Mouse (Mus musculus): ENCODE results near the gene Znrf4. TPM values are rescaled to one million over a fixed set of nuclear protein-coding genes. Genes with fewer than 3 reads are reported as not detected.

The Znrf4 gene
- polyA plus RNA-seq (2012; rRNA removed): 0.05 TPM in 1 of 2 replicates, not detected in the other

DNA sequence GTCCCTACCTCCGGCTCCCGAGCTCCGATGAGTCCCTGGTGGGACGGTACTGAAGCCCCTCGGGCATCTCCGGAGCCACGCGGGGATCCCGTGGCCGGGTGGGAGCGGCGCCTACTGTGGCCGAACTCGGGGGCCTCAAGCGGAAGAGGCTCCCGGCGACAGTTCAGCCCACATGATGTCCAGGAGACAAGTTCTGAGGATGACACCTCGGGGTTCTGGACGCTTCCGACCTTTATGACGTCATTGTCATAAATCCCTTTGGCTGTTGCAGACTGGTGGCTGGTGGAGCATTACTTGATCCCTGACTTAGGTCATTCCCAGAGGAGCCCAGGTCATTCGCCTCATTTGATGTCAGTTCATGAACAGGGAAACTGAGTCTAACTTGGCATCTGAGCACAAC, at the start of gene Znrf4:
Znrf4 (minus strand) TSS at position 122 of the 400 bp plus-strand sequence.
- DNase-seq (ENCODE audit: low read depth): no peak
- no peak for TF ChIP-seq POLR2A (IDR thresholded peaks at IDR 0.05; ENCODE audit: borderline replicate concordance, extremely low read depth, insufficient read depth, insufficient read length, poor library complexity, severe bottlenecking)
- no peak for TF ChIP-seq CTCF (IDR thresholded peaks at IDR 0.05; ENCODE audit: borderline replicate concordance, extremely low read depth, insufficient read depth, insufficient read length)

DNA sequence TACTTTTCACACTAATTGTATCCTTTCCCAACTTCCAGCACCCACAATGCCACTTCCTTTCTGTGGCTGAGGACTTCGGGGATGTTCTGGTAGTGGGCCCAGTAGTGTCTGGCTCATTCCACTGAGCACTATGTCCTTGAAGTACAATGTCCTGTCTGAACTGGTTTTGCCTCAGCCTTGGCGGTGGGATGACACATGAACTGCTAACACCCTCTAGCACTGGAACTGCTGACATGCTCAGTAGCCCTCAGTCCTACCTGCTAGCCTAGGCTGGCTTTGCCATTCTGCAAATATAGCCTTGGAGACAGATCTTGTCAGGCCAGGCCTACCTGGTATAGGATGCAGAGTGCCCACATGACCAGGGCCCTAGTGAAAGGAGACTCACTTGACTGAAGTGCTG, 49.6 kb upstream of the Znrf4 start:
- no peak for DNase-seq (ENCODE audit: low read depth)
- TF ChIP-seq CTCF (IDR thresholded peaks at IDR 0.05; ENCODE audit: borderline replicate concordance, extremely low read depth, insufficient read depth, insufficient read length): no peak
- TF ChIP-seq POLR2A (IDR thresholded peaks at IDR 0.05; ENCODE audit: borderline replicate concordance, extremely low read depth, insufficient read depth, insufficient read length, poor library complexity, severe bottlenecking): no peak

GRCm38 (mm10) chr17:56560131-56560530, 47.9 kb upstream of the Znrf4 start:
- TF ChIP-seq POLR2A (IDR thresholded peaks at IDR 0.05; ENCODE audit: borderline replicate concordance, extremely low read depth, insufficient read depth, insufficient read length, poor library complexity, severe bottlenecking): no peak
- TF ChIP-seq CTCF (IDR thresholded peaks at IDR 0.05; ENCODE audit: borderline replicate concordance, extremely low read depth, insufficient read depth, insufficient read length): no peak
- DNase-seq (ENCODE audit: low read depth): no peak

DNA sequence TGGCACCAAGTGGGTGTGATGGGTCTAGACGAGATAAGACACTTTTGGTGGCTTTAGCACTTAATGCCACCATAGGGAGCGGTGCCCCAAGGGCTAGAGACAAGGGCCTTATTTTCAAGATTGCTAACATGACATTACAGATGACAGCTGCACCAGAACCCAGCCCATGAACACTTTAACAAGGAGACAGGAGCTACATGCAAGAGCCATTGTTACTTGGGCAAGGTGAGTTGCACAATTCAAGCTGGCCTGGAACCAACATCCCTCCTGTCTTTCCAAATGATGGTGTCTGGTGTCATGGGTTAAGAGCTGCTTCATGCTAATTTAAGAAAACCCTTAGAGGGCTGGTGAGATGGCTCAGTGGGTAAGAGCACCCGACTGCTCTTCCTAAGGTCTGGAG, 47.2 kb upstream of the Znrf4 start:
- TF ChIP-seq POLR2A (IDR thresholded peaks at IDR 0.05; ENCODE audit: borderline replicate concordance, extremely low read depth, insufficient read depth, insufficient read length, poor library complexity, severe bottlenecking): no peak
- TF ChIP-seq CTCF (IDR thresholded peaks at IDR 0.05; ENCODE audit: borderline replicate concordance, extremely low read depth, insufficient read depth, insufficient read length): no peak
- no peak for DNase-seq (ENCODE audit: low read depth)

GRCm38 (mm10) chr17:56558448-56558847, 46.2 kb upstream of the Znrf4 start:
- TF ChIP-seq CTCF (IDR thresholded peaks at IDR 0.05; ENCODE audit: borderline replicate concordance, extremely low read depth, insufficient read depth, insufficient read length): peak; percentile 93
- no peak for TF ChIP-seq POLR2A (IDR thresholded peaks at IDR 0.05; ENCODE audit: borderline replicate concordance, extremely low read depth, insufficient read depth, insufficient read length, poor library complexity, severe bottlenecking)

GRCm38 (mm10) chr17:56554122-56554551, 41.9 kb upstream of the Znrf4 start, which contains the start of gene Gm20219:
Gene Gm20219, minus strand, starts transcription at chr17:56554387.
- no peak for TF ChIP-seq CTCF (IDR thresholded peaks at IDR 0.05; ENCODE audit: borderline replicate concordance, extremely low read depth, insufficient read depth, insufficient read length)
- no peak for TF ChIP-seq POLR2A (IDR thresholded peaks at IDR 0.05; ENCODE audit: borderline replicate concordance, extremely low read depth, insufficient read depth, insufficient read length, poor library complexity, severe bottlenecking)
- no peak for DNase-seq (ENCODE audit: low read depth)

More at GRCm38 (mm10) chr17:56558448-56558847, 46.2 kb upstream of the Znrf4 start:
- DNase-seq (ENCODE audit: low read depth): peak; percentile 83

GRCm38 (mm10) chr17:56552781-56553363, 40.6 kb upstream of the Znrf4 start:
- TF ChIP-seq CTCF (IDR thresholded peaks at IDR 0.05; ENCODE audit: borderline replicate concordance, extremely low read depth, insufficient read depth, insufficient read length): peak; percentile 99
- TF ChIP-seq POLR2A (IDR thresholded peaks at IDR 0.05; ENCODE audit: borderline replicate concordance, extremely low read depth, insufficient read depth, insufficient read length, poor library complexity, severe bottlenecking): no peak
- DNase-seq (ENCODE audit: low read depth): peak; percentile 91

DNA sequence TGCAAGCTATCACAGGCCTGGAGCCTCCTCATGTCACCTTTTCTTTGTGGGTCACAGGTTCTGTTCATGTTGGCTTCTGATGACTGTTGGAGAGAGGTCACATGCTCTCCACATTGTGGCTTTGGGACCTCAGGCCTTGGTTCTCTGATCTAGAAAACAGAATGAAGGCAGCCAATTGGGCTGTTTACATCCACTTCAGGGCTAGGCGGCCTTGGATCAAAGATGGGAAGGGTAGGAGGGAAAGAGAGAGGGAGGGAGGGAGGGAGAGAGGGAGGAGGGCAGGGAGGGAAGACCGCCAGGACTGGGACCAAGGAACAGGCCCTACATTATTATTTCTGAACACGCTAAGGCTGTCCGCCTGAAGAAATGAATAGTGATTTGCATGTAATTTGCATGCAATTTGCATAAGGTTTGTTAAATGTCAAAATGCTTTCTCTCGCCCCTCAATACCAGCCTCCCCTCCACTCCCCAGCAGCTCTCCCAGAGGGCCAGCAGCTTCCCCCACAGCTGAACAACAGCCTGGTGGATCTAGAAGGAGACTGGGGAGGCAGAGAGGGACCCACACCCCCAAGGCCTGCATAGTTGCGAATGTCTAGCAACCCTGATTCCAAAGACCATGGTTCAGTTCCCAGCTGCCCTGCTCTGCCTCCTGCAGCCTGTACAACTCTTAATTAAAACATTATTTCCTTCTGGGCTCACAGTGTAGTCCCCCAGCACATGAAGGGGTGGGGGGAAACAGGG, 39.8 kb upstream of the Znrf4 start:
- TF ChIP-seq CTCF (IDR thresholded peaks at IDR 0.05; ENCODE audit: borderline replicate concordance, extremely low read depth, insufficient read depth, insufficient read length) (no peak), POLR2A (IDR thresholded peaks at IDR 0.05; ENCODE audit: borderline replicate concordance, extremely low read depth, insufficient read depth, insufficient read length, poor library complexity, severe bottlenecking) (no peak)
- DNase-seq (ENCODE audit: low read depth): peak; percentile 97

GRCm38 (mm10) chr17:56550784-56551475, 38.7 kb upstream of the Znrf4 start:
- TF ChIP-seq POLR2A (IDR thresholded peaks at IDR 0.05; ENCODE audit: borderline replicate concordance, extremely low read depth, insufficient read depth, insufficient read length, poor library complexity, severe bottlenecking) (no peak), CTCF (IDR thresholded peaks at IDR 0.05; ENCODE audit: borderline replicate concordance, extremely low read depth, insufficient read depth, insufficient read length) (no peak)

DNA sequence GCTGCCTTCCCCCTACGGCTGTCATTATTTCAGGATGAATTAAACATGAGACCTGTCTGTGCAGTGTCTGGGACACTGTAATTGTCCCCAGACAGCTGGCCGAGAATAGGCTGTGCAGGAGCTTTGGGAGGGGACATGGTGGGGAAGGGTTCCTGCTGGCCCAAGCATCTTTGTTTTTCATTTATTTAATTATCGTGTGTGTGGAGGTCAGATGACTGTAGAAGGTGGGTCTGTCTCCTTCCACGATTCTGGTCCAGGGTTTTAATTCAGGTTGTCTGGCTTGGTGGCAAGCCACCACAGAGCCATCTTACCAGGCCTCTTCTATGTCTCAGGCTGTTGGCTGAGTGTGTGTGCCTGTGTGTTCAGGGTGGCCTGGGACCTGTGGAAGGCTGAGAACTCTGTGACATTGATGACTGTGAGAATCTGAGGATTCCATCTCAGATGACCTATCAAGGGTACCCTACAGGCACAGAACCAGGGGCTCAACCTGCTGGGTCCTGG, 36.4 kb upstream of the Znrf4 start:
- TF ChIP-seq CTCF (IDR thresholded peaks at IDR 0.05; ENCODE audit: borderline replicate concordance, extremely low read depth, insufficient read depth, insufficient read length) (no peak), POLR2A (IDR thresholded peaks at IDR 0.05; ENCODE audit: borderline replicate concordance, extremely low read depth, insufficient read depth, insufficient read length, poor library complexity, severe bottlenecking) (no peak)

More at GRCm38 (mm10) chr17:56550784-56551475, 38.7 kb upstream of the Znrf4 start:
- no peak for DNase-seq (ENCODE audit: low read depth)

More for the DNA sequence above, 36.4 kb upstream of the Znrf4 start:
- peak; percentile 70 for DNase-seq (ENCODE audit: low read depth)

Measured in brain, embryonic 14.5 days (tissue).